Mouse (Mus musculus): Measurements from ENCODE around the gene Elp6.

DNA sequence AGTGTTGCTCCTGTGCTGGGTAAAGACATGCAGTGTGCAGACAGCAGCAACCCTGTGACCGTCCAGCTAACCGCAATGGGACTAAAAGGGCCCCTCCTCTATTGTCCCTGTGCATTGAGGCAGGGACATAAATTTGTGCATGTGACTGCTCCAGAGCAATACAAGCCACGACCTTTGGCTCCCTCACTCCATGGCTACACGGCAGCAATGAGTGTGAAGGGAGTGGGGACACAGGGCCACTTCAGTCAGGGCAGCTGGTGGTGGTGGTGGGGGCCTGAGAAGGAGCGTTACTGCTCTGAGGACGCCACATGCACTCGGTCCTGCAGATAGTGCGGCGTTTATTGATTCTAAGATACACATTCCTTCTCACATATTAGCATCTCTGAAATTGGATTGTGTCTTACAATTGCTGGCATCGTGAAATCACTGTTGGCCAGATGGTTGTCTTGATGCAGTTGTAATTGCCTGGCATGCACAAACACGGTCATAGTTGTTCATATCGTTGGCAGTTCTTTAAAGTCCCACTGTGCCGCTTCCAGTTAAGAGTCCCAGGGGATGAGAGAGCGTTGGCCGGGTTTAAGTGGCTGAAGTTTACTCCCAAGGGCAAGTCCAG lies 49.5 kb upstream of the Elp6 start:
- TF ChIP-seq CTCF (IDR thresholded peaks at IDR 0.05; ENCODE audit: control insufficient read depth, insufficient read depth, insufficient read length) (no peak), USF1 (IDR thresholded peaks at IDR 0.05; ENCODE audit: low read depth) (no peak), MAX (IDR thresholded peaks at IDR 0.05) (no peak), MYOD1 (IDR thresholded peaks at IDR 0.05; ENCODE audit: control insufficient read depth, insufficient read length, low read depth) (no peak), CEBPB (IDR thresholded peaks at IDR 0.05; ENCODE audit: low read depth) (no peak), MYOG (IDR thresholded peaks at IDR 0.05; ENCODE audit: control insufficient read depth, extremely low read depth, insufficient read length) (no peak), FOSL1 (IDR thresholded peaks at IDR 0.05; ENCODE audit: insufficient read depth, low read length, poor library complexity, severe bottlenecking) (no peak)

Data from C2C12 (cell line).